Mouse (Mus musculus) brain, embryonic 18.5 days (tissue): ENCODE data around the gene Anxa6.
A peak's percentile ranks its signal among the peaks of the same experiment; 100 is the strongest.

Source experiments
- DNase-seq: peaks from one replicate; pipeline ENCODE4 v3.0.0-alpha.2; 2012; ENCODE audit warnings: low read depth, low spot score

The Anxa6 gene

GRCm38 (mm10) chr11:54998284-54998683 is 35.0 kb downstream of the Anxa6 start:
- DNase-seq: no peak

- no peak for DNase-seq
These were observed 37.1 kb downstream of the Anxa6 start for GRCm38 (mm10) chr11:54996176-54996575.

- no peak for DNase-seq
These were observed 43.3 kb downstream of the Anxa6 start for GRCm38 (mm10) chr11:54989920-54990319.

- no peak for DNase-seq
These were observed 44.4 kb downstream of the Anxa6 start for GRCm38 (mm10) chr11:54988754-54989349.

- DNase-seq: no peak
These were observed 45.3 kb downstream of the Anxa6 start for GRCm38 (mm10) chr11:54987974-54988373.

GRCm38 (mm10) chr11:54985086-54985485 is 48.2 kb downstream of the Anxa6 start:
- no peak for DNase-seq

- DNase-seq: no peak
These were observed 48.7 kb downstream of the Anxa6 start for GRCm38 (mm10) chr11:54984581-54984980.

GRCm38 (mm10) chr11:54984085-54984484 is 49.2 kb downstream of the Anxa6 start:
- peak; percentile 57 for DNase-seq

- no peak for DNase-seq
These were observed 50.7 kb downstream of the Anxa6 start for GRCm38 (mm10) chr11:54982520-54982919.

GRCm38 (mm10) chr11:54981630-54982029 is 51.6 kb downstream of the Anxa6 start:
- no peak for DNase-seq

- DNase-seq: no peak
These were observed 55.8 kb downstream of the Anxa6 start for GRCm38 (mm10) chr11:54977385-54977937.

- DNase-seq: no peak
These were observed 56.9 kb downstream of the Anxa6 start for GRCm38 (mm10) chr11:54976351-54976750.

GRCm38 (mm10) chr11:54975756-54976155 is 57.5 kb downstream of the Anxa6 start:
- no peak for DNase-seq

- no peak for DNase-seq
These were observed 57.9 kb downstream of the Anxa6 start for GRCm38 (mm10) chr11:54975340-54975739.

- no peak for DNase-seq
These were observed 58.6 kb downstream of the Anxa6 start for GRCm38 (mm10) chr11:54974639-54975038.

GRCm38 (mm10) chr11:54973481-54974212 is 59.6 kb downstream of the Anxa6 start:
- no peak for DNase-seq

- DNase-seq: no peak
These were observed 60.5 kb downstream of the Anxa6 start for GRCm38 (mm10) chr11:54972789-54973188.

GRCm38 (mm10) chr11:54972049-54972723 is 61.1 kb downstream of the Anxa6 start:
- no peak for DNase-seq

- no peak for DNase-seq
These were observed 61.7 kb downstream of the Anxa6 start for GRCm38 (mm10) chr11:54971365-54972048.

- DNase-seq: no peak
These were observed 68.0 kb downstream of the Anxa6 start for GRCm38 (mm10) chr11:54965234-54965633.

GRCm38 (mm10) chr11:54962810-54963209 is 70.4 kb downstream of the Anxa6 start, which contains the start of gene Tnip1:
TSS of gene Tnip1 (minus strand) at chr11:54962917.
- no peak for DNase-seq

GRCm38 (mm10) chr11:54961921-54962320 is 71.3 kb downstream of the Anxa6 start:
- no peak for DNase-seq
